ENCODE assay signal across 8 mouse cellular contexts in genomic region chr14:118658328-118658692, GRCm38 (mm10). TPM values are rescaled to one million over a fixed set of nuclear protein-coding genes. Genes with fewer than 3 reads are reported as not detected.
DNase-seq lines count a peak whose midpoint lies in the region; ATAC-seq lines count a peak whose summit lies in the region.
"Had no signal": no experiment of that assay in that cellular context is flagged by ENCODE, and none has a peak within 500 bp of the region (broad histone marks: within the 10 kb centered on the region; RNA-seq: fewer than 3 reads in every experiment).

No protein-coding gene starts in this region.

- peak overlapping the region; percentile 84 for H3K27ac ChIP-seq in kidney, embryonic 15.5 days

- H3K4me3 ChIP-seq in kidney, embryonic 15.5 days (replicated peaks), result no peak overlapping the region

- no peak for DNase-seq in kidney, adult 18-20 months
- peak; percentile 93 for DNase-seq in 3T3-L1 (ENCODE audit: low read depth, low spot score)
- no peak for DNase-seq in lung, postnatal 10 days
- no peak for DNase-seq in thymus, postnatal 36 days
- DNase-seq: cerebellum, postnatal 14 days had no signal

- 55% methylated on average over 8 of the region's 8 CpGs for WGBS in kidney, embryonic 15.5 days

- H3K36me3 ChIP-seq in kidney, embryonic 15.5 days, result no peaks in the 10 kb centered on the region

- H3K4me1 ChIP-seq in kidney, embryonic 15.5 days, result peaks cover 42% of the 10 kb centered on the region

- no peaks in the 10 kb centered on the region for H3K9me3 ChIP-seq in kidney, embryonic 15.5 days (replicated peaks)

- ATAC-seq in kidney, embryonic 15.5 days (replicated peaks; ENCODE audit: low FRiP score), result no peak
- ATAC-seq in CD4-positive, CD25-positive, alpha-beta regulatory T cell, adult 4 months, result peak; percentile 76
- ATAC-seq in inflammation-experienced regulatory T-cells, adult 6 months, result peak; percentile 75

- H3K27me3 ChIP-seq in kidney, embryonic 15.5 days, result no peaks in the 10 kb centered on the region

- H3K9ac ChIP-seq in kidney, embryonic 15.5 days, result no peak overlapping the region

- H3K4me2 ChIP-seq in kidney, embryonic 15.5 days, result 0 out of 2 replicates have a peak overlapping the region, but pooled peaks have one; percentile 19

RNA-seq across cellular contexts. Expression of gene Abcc4, which starts 47.7 kb away (rescaled TPM):
- polyA plus RNA-seq in kidney, embryonic 15.5 days (2015; fragmentation: Nextera tagmentation; extraction: Ambion mirVana), result 7.3 and 7.9 TPM in 2 replicates
- 1 to 10 TPM; 8.0 to 8.9 TPM for polyA plus RNA-seq in CD4-positive, CD25-positive, alpha-beta regulatory T cell, adult 4 months (2017; shearing (Covaris generic))
- polyA plus RNA-seq in inflammation-experienced regulatory T-cells, adult 6 months (2017; shearing (Covaris generic)), result 1 to 10 TPM; 7.2 to 9.6 (median 8.2) TPM
